Comparison of ENCODE assay signal across 17 mouse cellular contexts in genomic region chr15:7115326-7116003, GRCm38 (mm10).
"Had no signal": no experiment of that assay in that cellular context is flagged by ENCODE, and none has a peak within 500 bp of the region (broad histone marks: within the 10 kb centered on the region; RNA-seq: fewer than 3 reads in every experiment).

No protein-coding gene starts in this region.

- H3K27me3 ChIP-seq: liver, embryonic 15.5 days; midbrain, embryonic 13.5 days; neural tube, embryonic 12.5 days; stomach, embryonic 15.5 days had no signal

- H3K9ac ChIP-seq: liver, embryonic 15.5 days; midbrain, embryonic 13.5 days; neural tube, embryonic 12.5 days; stomach, embryonic 15.5 days had no signal

- ATAC-seq: lung, postnatal 0 days; midbrain, embryonic 13.5 days had no signal

- DNase-seq: kidney, postnatal 10 days; kidney, postnatal 4 days; lung, adult 2 months; lung, postnatal 36 days; right cerebral cortex, adult 18-20 months; right cerebral cortex, postnatal 4 days; spleen, adult 18-20 months; thymus, adult 2 months; thymus, postnatal 25 days had no signal

- H3K36me3 ChIP-seq: limb, embryonic 10.5 days; liver, embryonic 15.5 days; midbrain, embryonic 13.5 days; neural tube, embryonic 12.5 days; stomach, embryonic 15.5 days had no signal

- H3K4me3 ChIP-seq: layer of hippocampus, adult 2 months; limb, embryonic 10.5 days; liver, embryonic 15.5 days; midbrain, embryonic 13.5 days; neural tube, embryonic 12.5 days; stomach, embryonic 15.5 days had no signal

- H3K4me2 ChIP-seq: liver, embryonic 11.5 days; liver, embryonic 15.5 days; midbrain, embryonic 13.5 days; neural tube, embryonic 12.5 days; stomach, embryonic 15.5 days had no signal

- H3K4me1 ChIP-seq: limb, embryonic 10.5 days; neural tube, embryonic 12.5 days; stomach, embryonic 15.5 days had no signal

- H3K27ac ChIP-seq: layer of hippocampus, adult 2 months; limb, embryonic 10.5 days; liver, embryonic 15.5 days; midbrain, embryonic 13.5 days; neural tube, embryonic 12.5 days; stomach, embryonic 15.5 days had no signal

- H3K9me3 ChIP-seq: limb, embryonic 10.5 days; liver, embryonic 15.5 days; midbrain, embryonic 13.5 days; neural tube, embryonic 12.5 days; stomach, embryonic 15.5 days had no signal
